Mouse (Mus musculus) embryonic facial prominence, embryonic 12.5 days (tissue): ENCODE data around the gene Rnf220. TPM values are rescaled to one million over a fixed set of nuclear protein-coding genes. Genes with fewer than 3 reads are reported as not detected.

ENCODE experiments used
- ATAC-seq: fragments of 200-750 bp; cut with Nextera tagmentation; 2 replicates; pipeline ENCODE4 v1.8.0; 2017; ENCODE audit not compliant: insufficient number of reproducible peaks, insufficient read depth, low FRiP score, low TSS enrichment
- H3K27ac ChIP-seq: fragments of 300-500 bp; sonication (generic); 2 replicates; pipeline ENCODE4 v1.5.1; 2016; ENCODE audit warnings: mild to moderate bottlenecking
- H3K27me3 ChIP-seq: fragments of 300-500 bp; sonication (generic); 2 replicates; pipeline ENCODE4 v1.6.1; 2016; ENCODE audit warnings: mild to moderate bottlenecking, moderate library complexity
- H3K36me3 ChIP-seq: fragments of 300-500 bp; sonication (generic); 2 replicates; pipeline ENCODE4 v1.6.1; 2016; ENCODE audit warnings: mild to moderate bottlenecking
- H3K4me1 ChIP-seq: fragments of 300-500 bp; sonication (generic); 2 replicates; pipeline ENCODE4 v1.6.1; 2016
- H3K4me2 ChIP-seq: fragments of 300-500 bp; sonication (generic); replicated peaks from 2 replicates; pipeline ENCODE4 v1.6.1; 2016; ENCODE audit warnings: mild to moderate bottlenecking, moderate library complexity
- H3K4me3 ChIP-seq: fragments of 300-500 bp; sonication (generic); 2 replicates; pipeline ENCODE4 v1.5.1; 2016; ENCODE audit warnings: mild to moderate bottlenecking
- H3K9ac ChIP-seq: fragments of 300-500 bp; sonication (generic); 2 replicates; pipeline ENCODE4 v1.6.1; 2016; ENCODE audit warnings: mild to moderate bottlenecking, moderate library complexity
- H3K9me3 ChIP-seq: fragments of 300-500 bp; sonication (generic); 2 replicates; pipeline ENCODE4 v1.6.1; 2016; ENCODE audit warnings: mild to moderate bottlenecking, moderate library complexity
- WGBS: fragments of 180-500 bp; shearing (Covaris S2); methylation state at CpG from one replicate; pipeline ENCODE4 v1.1.7; 2016; 5-methylcytosine and 5-hydroxymethylcytosine counted together
- polyA plus RNA-seq: library from polyadenylated mRNA; unstranded; fragments of >200 nt; fragmentation: Nextera tagmentation; extraction: Ambion mirVana; gene quantifications from 2 replicates; pipeline ENCODE4 v1.2.1, GENCODE M21; 2016

Gene Rnf220
- polyA plus RNA-seq, 1 experiment from 2014 or later, result 107 TPM

GRCm38 (mm10) chr4:117252755-117253154, 244.1 kb downstream of the Rnf220 start:
- Histone ChIP-seq H3K9ac (no peak overlapping the region), H3K4me2 (peak overlapping the region; percentile 61), H3K4me3 (peak overlapping the region; percentile 62; the same call in 1 of the 2 replicates), H3K27me3 (no peaks in the 10 kb centered on the region), H3K36me3 (no peaks in the 10 kb centered on the region), H3K9me3 (no peaks in the 10 kb centered on the region), H3K4me1 (peaks cover 25% of the 10 kb centered on the region), H3K27ac (peak overlapping the region; percentile 88)
- no peak for ATAC-seq
- WGBS, result 79% methylated on average over 5 of the region's 5 CpGs

DNA sequence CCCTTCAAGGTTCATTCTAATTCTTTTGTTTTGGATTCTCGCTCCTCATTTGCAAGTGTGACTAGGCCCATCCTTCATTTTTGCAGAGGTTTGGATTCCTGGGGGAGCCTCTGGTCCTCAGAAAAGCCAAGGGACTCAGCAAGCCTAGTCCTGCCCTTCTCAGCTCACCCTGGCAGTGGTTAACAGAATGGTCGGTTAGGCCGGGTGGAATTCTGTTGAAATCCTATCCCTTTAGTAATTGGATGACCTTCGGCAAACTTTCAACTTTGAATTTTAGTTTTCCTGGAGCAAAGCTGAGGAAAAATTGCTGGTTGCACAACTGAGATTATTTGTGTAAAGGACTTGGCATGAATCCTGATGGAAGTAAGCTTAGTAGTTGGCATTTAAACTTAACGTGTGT, 244.5 kb downstream of the Rnf220 start:
- peak; percentile 26; the same call in 1 of the 2 replicates for ATAC-seq
- peak overlapping the region; percentile 62 for H3K4me3 ChIP-seq

DNA sequence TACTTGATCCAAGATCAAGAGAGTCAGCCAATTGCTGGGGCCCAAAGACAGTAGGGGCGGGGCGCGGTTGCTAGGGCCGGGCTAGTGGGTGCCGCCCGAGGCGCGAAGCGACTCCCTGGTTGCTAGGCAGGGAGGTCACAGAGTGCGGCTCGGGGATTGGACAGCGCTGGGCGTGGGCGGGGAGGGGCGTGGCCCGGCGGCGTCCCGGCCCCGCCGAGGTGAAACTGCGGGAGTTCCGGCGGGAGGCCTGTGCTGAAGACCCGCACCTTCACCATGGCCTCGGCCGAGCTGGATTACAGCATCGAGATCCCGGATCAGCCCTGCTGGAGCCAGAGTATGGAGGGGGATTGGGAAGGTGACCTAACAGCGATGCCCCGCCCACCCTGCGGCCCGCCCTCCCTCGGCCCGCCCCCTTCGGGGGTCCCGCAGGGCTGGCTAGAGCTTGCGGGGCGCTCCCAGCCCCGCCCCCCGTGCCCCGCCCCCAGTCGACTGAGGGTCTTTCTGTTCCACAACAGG, 245.0 kb downstream of the Rnf220 start, which contains the start of the genes Tmem53 and Armh1:
Gene Tmem53 (plus strand): TSS at position 151 of the 516 bp plus-strand sequence.
Gene Armh1 (minus strand): TSS at position 325 of the 516 bp plus-strand sequence.
- Histone ChIP-seq H3K4me2 (peak within 1 kb of the TSS; percentile 61), H3K9me3 (no peaks in the 10 kb centered on the region), H3K27ac (peak within 1 kb of the TSS; percentile 88), H3K36me3 (no peaks in the 10 kb centered on the region), H3K27me3 (no peaks in the 10 kb centered on the region), H3K4me3 (peak within 1 kb of the TSS; percentile 62), H3K4me1 (peaks cover 25% of the 10 kb centered on the region), H3K9ac (peak within 1 kb of the TSS; percentile 58)
- WGBS, result 1% methylated on average over 41 of the region's 43 CpGs
- peak; percentile 97 for ATAC-seq

More for the DNA sequence above, 244.5 kb downstream of the Rnf220 start:
- Histone ChIP-seq H3K4me2 (peak overlapping the region; percentile 61), H3K36me3 (no peaks in the 10 kb centered on the region), H3K9ac (peak overlapping the region; percentile 58; the same call in 1 of the 2 replicates), H3K9me3 (no peaks in the 10 kb centered on the region), H3K27me3 (no peaks in the 10 kb centered on the region), H3K4me1 (peaks cover 25% of the 10 kb centered on the region), H3K27ac (peak overlapping the region; percentile 88)
- 7% methylated on average over 5 of the region's 5 CpGs for WGBS

DNA sequence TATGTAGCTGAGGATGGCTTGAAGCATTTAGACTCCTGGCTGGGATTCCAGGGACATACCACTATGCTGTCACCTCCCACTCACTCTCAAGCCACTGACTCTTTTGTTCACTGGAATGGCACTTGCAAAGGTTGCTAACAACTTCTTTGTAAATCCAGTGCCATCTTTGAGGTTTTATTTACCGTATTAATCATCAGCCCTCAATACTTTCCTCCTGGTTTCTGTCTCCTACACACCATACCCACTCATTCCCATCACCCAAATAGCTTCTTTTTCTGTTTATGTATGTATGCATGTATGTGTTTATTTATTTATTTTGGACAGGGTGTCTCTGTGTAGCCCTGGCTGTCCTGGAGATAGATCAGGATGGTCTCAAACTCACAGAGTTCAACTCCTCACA, 245.9 kb downstream of the Rnf220 start:
- H3K27ac ChIP-seq, result no peak overlapping the region
- WGBS, result 81% methylated on average over 1 of the region's 1 CpGs

GRCm38 (mm10) chr4:117240867-117241266, 256.0 kb downstream of the Rnf220 start:
- H3K4me1 ChIP-seq, result peaks cover 8% of the 10 kb centered on the region; the same call in 1 of the 2 replicates
- no peak overlapping the region for H3K9ac ChIP-seq
- WGBS, result 81% methylated on average over 6 of the region's 6 CpGs
- no peak overlapping the region for H3K4me3 ChIP-seq
- no peaks in the 10 kb centered on the region for H3K36me3 ChIP-seq
- no peaks in the 10 kb centered on the region for H3K9me3 ChIP-seq
- no peak overlapping the region for H3K4me2 ChIP-seq
- ATAC-seq, result no peak
- H3K27ac ChIP-seq, result no peak overlapping the region
- H3K27me3 ChIP-seq, result no peaks in the 10 kb centered on the region

More for the DNA sequence above, 245.9 kb downstream of the Rnf220 start:
- Histone ChIP-seq H3K36me3 (no peaks in the 10 kb centered on the region), H3K9ac (no peak overlapping the region), H3K4me1 (peaks cover 25% of the 10 kb centered on the region), H3K9me3 (no peaks in the 10 kb centered on the region), H3K27me3 (no peaks in the 10 kb centered on the region), H3K4me3 (no peak overlapping the region; the same call in 1 of the 2 replicates), H3K4me2 (no peak overlapping the region)
- 0 out of 2 replicates have a peak, but pooled peaks have one; percentile 1 for ATAC-seq

GRCm38 (mm10) chr4:117239153-117239552, 257.7 kb downstream of the Rnf220 start:
- Histone ChIP-seq H3K4me2 (no peak overlapping the region), H3K36me3 (no peaks in the 10 kb centered on the region), H3K27me3 (no peaks in the 10 kb centered on the region), H3K27ac (no peak overlapping the region), H3K9me3 (no peaks in the 10 kb centered on the region), H3K9ac (no peak overlapping the region), H3K4me3 (no peak overlapping the region), H3K4me1 (peaks cover 16% of the 10 kb centered on the region; the same call in 1 of the 2 replicates)
- ATAC-seq, result no peak
- WGBS, result 51% methylated on average over 2 of the region's 2 CpGs

DNA sequence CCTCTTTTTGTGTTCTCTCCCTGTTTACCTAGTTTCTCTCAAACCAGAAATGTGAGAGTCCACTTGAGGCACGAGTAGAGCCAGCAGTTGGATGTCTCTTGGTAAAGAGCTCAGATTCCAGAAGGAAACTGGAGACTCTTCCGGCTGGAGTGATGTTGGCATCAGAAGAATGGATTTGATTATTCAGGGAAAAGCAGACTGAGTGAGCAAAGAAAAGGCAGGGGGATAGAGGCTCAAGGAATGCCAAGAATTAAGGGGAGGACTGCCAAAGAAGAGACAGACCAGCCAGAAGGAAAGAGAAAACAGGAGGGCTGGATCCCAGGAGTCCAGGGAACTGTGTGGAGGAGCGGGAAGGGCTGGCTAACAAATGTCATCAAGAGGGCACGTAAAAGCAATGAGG, 261.0 kb downstream of the Rnf220 start:
- Histone ChIP-seq H3K4me1 (peaks cover 13% of the 10 kb centered on the region; the same call in 1 of the 2 replicates), H3K27ac (peak overlapping the region; percentile 75), H3K36me3 (no peaks in the 10 kb centered on the region), H3K9me3 (no peaks in the 10 kb centered on the region), H3K9ac (no peak overlapping the region), H3K4me3 (no peak overlapping the region), H3K27me3 (no peaks in the 10 kb centered on the region), H3K4me2 (no peak overlapping the region)
- no peak for ATAC-seq
- WGBS, result 33% methylated on average over 4 of the region's 4 CpGs

DNA sequence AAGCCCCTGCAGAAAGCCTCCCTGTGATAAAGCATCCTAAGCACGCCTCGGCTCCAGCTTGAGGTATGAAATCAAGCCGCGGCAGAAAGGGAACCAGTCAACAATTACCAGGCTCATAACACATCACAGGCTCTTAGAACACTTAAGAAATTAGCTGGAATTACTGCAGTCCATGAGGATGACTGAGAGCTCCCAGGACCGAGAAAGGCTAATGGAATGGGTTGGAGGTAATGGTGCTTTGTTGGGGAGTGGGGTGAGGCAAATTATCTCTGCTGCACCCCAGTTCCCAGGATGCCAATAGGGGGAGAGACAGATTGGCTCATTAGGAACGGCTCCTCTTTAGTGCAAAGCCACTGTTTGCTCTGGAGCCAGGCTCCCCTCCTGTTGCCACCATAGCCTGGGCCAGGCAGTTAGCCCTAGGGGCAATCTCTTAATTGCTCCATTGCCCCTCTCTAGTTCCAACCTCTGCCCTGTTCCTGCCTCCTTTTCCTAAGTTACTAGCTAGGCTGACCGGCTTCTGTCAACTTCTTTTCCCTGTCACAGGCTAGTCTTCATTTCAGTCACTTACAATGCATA, 262.6 kb downstream of the Rnf220 start:
- no peak overlapping the region for H3K4me3 ChIP-seq
- no peak overlapping the region for H3K9ac ChIP-seq
- WGBS, result 44% methylated on average over 7 of the region's 7 CpGs
- ATAC-seq, result no peak
- H3K4me1 ChIP-seq, result peaks cover 13% of the 10 kb centered on the region; the same call in 1 of the 2 replicates
- no peak overlapping the region for H3K27ac ChIP-seq
- no peaks in the 10 kb centered on the region for H3K9me3 ChIP-seq
- no peak overlapping the region for H3K4me2 ChIP-seq
- no peaks in the 10 kb centered on the region for H3K27me3 ChIP-seq
- H3K36me3 ChIP-seq, result no peaks in the 10 kb centered on the region

- WGBS, result 87% methylated on average over 2 of the region's 2 CpGs
- no peak overlapping the region for H3K4me3 ChIP-seq
- H3K4me2 ChIP-seq, result no peak overlapping the region
- no peak for ATAC-seq
- no peak overlapping the region for H3K9ac ChIP-seq
- no peaks in the 10 kb centered on the region for H3K36me3 ChIP-seq
- no peaks in the 10 kb centered on the region for H3K27me3 ChIP-seq
- H3K27ac ChIP-seq, result no peak overlapping the region
- no peaks in the 10 kb centered on the region for H3K9me3 ChIP-seq
- H3K4me1 ChIP-seq, result peaks cover 12% of the 10 kb centered on the region; the same call in 1 of the 2 replicates
Observed at GRCm38 (mm10) chr4:117231208-117231607, 265.6 kb downstream of the Rnf220 start.

GRCm38 (mm10) chr4:117230331-117230730, 266.5 kb downstream of the Rnf220 start:
- WGBS, result 51% methylated on average over 10 of the region's 10 CpGs
- ATAC-seq, result no peak
- H3K4me1 ChIP-seq, result 0 out of 2 replicates have a peak, but pooled peaks cover 4% of the 10 kb centered on the region

GRCm38 (mm10) chr4:117229590-117229989, 267.3 kb downstream of the Rnf220 start:
- no peak overlapping the region for H3K9ac ChIP-seq
- H3K9me3 ChIP-seq, result no peaks in the 10 kb centered on the region
- no peaks in the 10 kb centered on the region for H3K36me3 ChIP-seq
- H3K27me3 ChIP-seq, result no peaks in the 10 kb centered on the region
- 0 out of 2 replicates have a peak, but pooled peaks cover 4% of the 10 kb centered on the region for H3K4me1 ChIP-seq
- H3K27ac ChIP-seq, result no peak overlapping the region
- ATAC-seq, result no peak
- 67% methylated on average over 15 of the region's 15 CpGs for WGBS
- H3K4me2 ChIP-seq, result no peak overlapping the region
- H3K4me3 ChIP-seq, result no peak overlapping the region

More at GRCm38 (mm10) chr4:117230331-117230730, 266.5 kb downstream of the Rnf220 start:
- Histone ChIP-seq H3K9me3 (no peaks in the 10 kb centered on the region), H3K4me3 (no peak overlapping the region), H3K27me3 (no peaks in the 10 kb centered on the region), H3K27ac (no peak overlapping the region), H3K9ac (no peak overlapping the region), H3K4me2 (no peak overlapping the region), H3K36me3 (no peaks in the 10 kb centered on the region)

DNA sequence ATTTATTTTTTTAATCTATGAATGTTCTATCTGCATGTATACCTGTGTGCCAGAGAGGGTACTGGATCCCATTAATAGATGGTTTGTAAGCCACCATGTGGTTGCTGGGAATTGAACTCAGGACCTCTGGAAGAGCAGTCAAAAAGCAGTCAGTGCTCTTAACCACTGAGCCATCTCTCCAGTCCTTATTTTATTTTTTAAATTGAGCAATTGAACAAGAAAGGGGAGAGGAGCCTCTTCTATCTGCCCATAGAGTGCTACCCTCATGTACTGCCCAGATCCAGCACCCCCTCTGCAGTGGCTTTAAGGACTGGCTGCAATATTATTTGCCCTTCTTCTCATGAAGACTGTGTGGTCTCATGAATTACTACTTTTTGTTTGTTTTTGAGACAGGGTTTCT, 271.6 kb downstream of the Rnf220 start:
- H3K9ac ChIP-seq, result no peak overlapping the region
- H3K36me3 ChIP-seq, result no peaks in the 10 kb centered on the region
- no peak overlapping the region for H3K4me2 ChIP-seq
- no peak overlapping the region for H3K27ac ChIP-seq
- H3K9me3 ChIP-seq, result no peaks in the 10 kb centered on the region
- no peaks in the 10 kb centered on the region for H3K4me1 ChIP-seq
- no peaks in the 10 kb centered on the region for H3K27me3 ChIP-seq
- ATAC-seq, result no peak
- H3K4me3 ChIP-seq, result no peak overlapping the region
